Mouse (Mus musculus) G1E (cell line): Measurements from ENCODE around the gene Cd84. TPM values are rescaled to one million over a fixed set of nuclear protein-coding genes. Genes with fewer than 3 reads are reported as not detected.
"Not testable (repeated sequence)": the region's sequence is repeated elsewhere in the genome, so short reads cannot be mapped to it uniquely, and the experiment has no call there.

Experiments
- ATAC-seq: 2 replicates; pipeline ENCODE4 v1.8.0; 2016; ENCODE audit warnings: mild to moderate bottlenecking; ENCODE audit not compliant: insufficient number of reproducible peaks, poor library complexity, low FRiP score, severe bottlenecking; ENCODE audit errors: extremely low read depth
- DNase-seq: peaks from one replicate; pipeline ENCODE4 v3.0.0; 2012; ENCODE audit warnings: low spot score
- H3K27me3 ChIP-seq: 2 replicates; pipeline ENCODE4 v1.6.1; 2012; ENCODE audit warnings: mild to moderate bottlenecking, low read length, inconsistent platforms; ENCODE audit not compliant: insufficient read depth
- H3K36me3 ChIP-seq: replicated peaks from 2 replicates; pipeline ENCODE3; 2012; ENCODE audit warnings: mild to moderate bottlenecking, inconsistent platforms
- H3K4me1 ChIP-seq: 2 replicates; pipeline ENCODE4 v1.6.1; 2012; ENCODE audit warnings: low read depth, low read length, inconsistent platforms, mixed read lengths; ENCODE audit not compliant: insufficient read depth
- H3K4me3 ChIP-seq: 2 replicates; pipeline ENCODE4 v1.5.1; 2012; ENCODE audit warnings: low read depth, mild to moderate bottlenecking, inconsistent platforms, low read length, moderate library complexity, mixed read lengths
- H3K9me3 ChIP-seq: replicated peaks from 2 replicates; pipeline ENCODE4 v1.6.1; 2012; ENCODE audit warnings: inconsistent platforms
- CTCF ChIP-seq: IDR thresholded peaks from 2 replicates; pipeline ENCODE4 v1.5.1; 2012; ENCODE audit warnings: low read depth, low read length, inconsistent platforms, mixed read lengths
- GATA1 ChIP-seq: IDR thresholded peaks from 2 replicates; pipeline ENCODE4 v1.6.1; 2012; ENCODE audit warnings: borderline replicate concordance, low read length, inconsistent platforms, mixed read lengths
- GATA2 ChIP-seq: IDR thresholded peaks from 2 replicates; pipeline ENCODE4 v1.6.1; 2012; ENCODE audit warnings: low read depth, low read length, inconsistent platforms, borderline replicate concordance
- POLR2AphosphoS5 ChIP-seq: IDR thresholded peaks from 2 replicates; pipeline ENCODE4 v1.6.1; 2012; ENCODE audit warnings: low read depth, low read length, inconsistent platforms; ENCODE audit not compliant: insufficient replicate concordance
- TAL1 ChIP-seq: conservative IDR thresholded peaks from 2 replicates; pipeline ENCODE4 v1.6.1; 2012; ENCODE audit warnings: low read depth, low read length, inconsistent platforms, mixed read lengths
- polyA plus RNA-seq: library from polyadenylated mRNA; stranded (reverse); fragments of >175 nt; gene quantifications from 2 replicates; pipeline ENCODE4 v1.2.3, GENCODE M21; 2012
- total RNA-seq, 2 experiments: library from RNA; stranded (forward) in 1 of 2; stranded (reverse) in 1 of 2; fragments of 200-1000 nt in 1 of 2; fragments of >200 nt in 1 of 2; fragmentation: Nextera tagmentation in 1 of 2; gene quantifications; 2 replicates each; pipeline ENCODE4 v1.2.3; 2014 to 2017

Cd84 gene
- total and polyA plus RNA-seq, 3 experiments = 0.22 to 6.7 TPM; not detected in 1

- Histone ChIP-seq H3K27me3 (no peaks in the 10 kb centered on the region), H3K36me3 (no peaks in the 10 kb centered on the region), H3K4me1 (no peaks in the 10 kb centered on the region), H3K4me3 (no peak overlapping the region), H3K9me3 (peaks cover 12% of the 10 kb centered on the region)
- no peak for DNase-seq
- no peak for ATAC-seq
- TF ChIP-seq GATA2 (no peak), POLR2AphosphoS5 (no peak), CTCF (no peak), TAL1 (no peak), GATA1 (no peak)
Observed at GRCm38 (mm10) chr1:171886989-171887388, 47.5 kb downstream of the Cd84 start.

- not testable (repeated sequence) for ATAC-seq, H3K36me3 ChIP-seq, H3K4me1 ChIP-seq, H3K4me3 ChIP-seq, DNase-seq, H3K27me3 ChIP-seq
- peaks cover 17% of the 10 kb centered on the region; the same call in 1 of the 2 replicates for H3K9me3 ChIP-seq
Observed at GRCm38 (mm10) chr1:171895364-171895763, 55.9 kb downstream of the Cd84 start, which contains the start of gene Gm10521. TSS of gene Gm10521 (plus strand) at chr1:171895664.

- Histone ChIP-seq H3K36me3 (no peaks in the 10 kb centered on the region), H3K4me1 (no peaks in the 10 kb centered on the region), H3K9me3 (peaks cover 15% of the 10 kb centered on the region), H3K4me3 (no peak overlapping the region), H3K27me3 (no peaks in the 10 kb centered on the region)
- no peak for DNase-seq
- TF ChIP-seq TAL1 (no peak), POLR2AphosphoS5 (no peak), GATA1 (no peak), GATA2 (no peak), CTCF (no peak)
- ATAC-seq = no peak
Observed at GRCm38 (mm10) chr1:171904011-171904410, 64.5 kb downstream of the Cd84 start.

GRCm38 (mm10) chr1:171915638-171916458 is 76.4 kb downstream of the Cd84 start:
- DNase-seq (no peak), ATAC-seq (no peak)
- Histone ChIP-seq H3K27me3 (no peaks in the 10 kb centered on the region), H3K9me3 (peaks cover 42% of the 10 kb centered on the region), H3K4me3 (no peak overlapping the region), H3K4me1 (no peaks in the 10 kb centered on the region), H3K36me3 (no peaks in the 10 kb centered on the region)
- TF ChIP-seq CTCF (no peak), POLR2AphosphoS5 (no peak), GATA1 (no peak), TAL1 (no peak), GATA2 (no peak)

GRCm38 (mm10) chr1:171917305-171918039 is 78.0 kb downstream of the Cd84 start, which contains the start of gene Slamf6:
TSS of gene Slamf6 (plus strand) at chr1:171917515.
- Histone ChIP-seq H3K27me3 (no peaks in the 10 kb centered on the region), H3K9me3 (peaks cover 34% of the 10 kb centered on the region), H3K4me1 (no peaks in the 10 kb centered on the region), H3K36me3 (no peaks in the 10 kb centered on the region), H3K4me3 (no peak within 1 kb of the TSS)
- ATAC-seq = no peak
- no peak for DNase-seq
- TF ChIP-seq CTCF (no peak), POLR2AphosphoS5 (no peak), GATA2 (no peak), GATA1 (no peak), TAL1 (no peak)

- Histone ChIP-seq H3K4me1 (no peaks in the 10 kb centered on the region), H3K27me3 (no peaks in the 10 kb centered on the region), H3K4me3 (no peak overlapping the region), H3K9me3 (peaks cover 32% of the 10 kb centered on the region), H3K36me3 (no peaks in the 10 kb centered on the region)
- DNase-seq (no peak), ATAC-seq (no peak)
- TF ChIP-seq GATA1 = no peak
- no peak for TF ChIP-seq CTCF
- TF ChIP-seq GATA2 = no peak
- no peak for TF ChIP-seq TAL1
- no peak for TF ChIP-seq POLR2AphosphoS5
Observed at GRCm38 (mm10) chr1:171918136-171918920, 78.8 kb downstream of the Cd84 start.
